Mouse (Mus musculus) embryonic fibroblast, embryonic 13.5 days (primary cell): ENCODE measurements around the gene Lrpap1.

Experiments
- CTCF ChIP-seq: IDR thresholded peaks from 2 replicates; pipeline ENCODE4 v1.5.1; 2011; ENCODE audit warnings: mild to moderate bottlenecking, control low read depth, low read length, moderate library complexity, borderline replicate concordance; ENCODE audit not compliant: insufficient read depth
- POLR2A ChIP-seq: IDR thresholded peaks from 2 replicates; pipeline ENCODE4 v1.6.1; 2011; ENCODE audit warnings: low read depth, mild to moderate bottlenecking, control low read depth, low read length, moderate library complexity

GRCm38 (mm10) chr5:35089614-35089963 is 16.0 kb downstream of the Lrpap1 start:
- TF ChIP-seq POLR2A (no peak), CTCF (no peak)
